Mouse (Mus musculus) right cerebral cortex, postnatal 4 days (tissue): ENCODE results near the gene Mapkapk3.

Source experiments
- DNase-seq: peaks from one replicate; pipeline ENCODE4 v3.0.0-alpha.2; 2022

Mapkapk3 gene

DNA sequence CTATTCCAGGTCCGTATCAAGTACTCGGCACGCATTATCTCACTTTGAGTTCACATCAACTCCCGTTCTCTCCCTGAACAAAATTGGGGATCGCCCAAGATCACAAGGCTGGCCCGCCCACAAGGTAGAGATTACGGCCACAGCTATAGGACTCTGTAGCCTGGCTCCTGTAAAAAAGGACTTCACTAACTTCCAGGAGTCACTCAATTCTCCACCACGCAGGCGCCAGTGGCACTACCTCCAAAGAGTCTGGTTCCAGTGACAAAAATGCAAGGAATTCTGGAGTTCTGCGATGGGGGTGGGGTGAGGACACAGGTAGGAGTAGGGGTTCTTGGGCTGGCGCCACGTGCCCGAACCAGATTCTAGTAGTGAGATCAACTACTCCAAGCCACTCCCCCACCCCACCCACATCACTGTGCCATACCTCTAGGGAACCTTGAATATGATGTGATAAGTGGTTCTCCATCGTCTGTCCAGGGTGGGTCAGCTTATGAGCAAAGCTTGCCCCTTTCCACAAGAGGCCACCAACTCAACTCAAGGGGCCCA, 1.5 kb downstream of the Mapkapk3 start:
- no peak for DNase-seq

DNA sequence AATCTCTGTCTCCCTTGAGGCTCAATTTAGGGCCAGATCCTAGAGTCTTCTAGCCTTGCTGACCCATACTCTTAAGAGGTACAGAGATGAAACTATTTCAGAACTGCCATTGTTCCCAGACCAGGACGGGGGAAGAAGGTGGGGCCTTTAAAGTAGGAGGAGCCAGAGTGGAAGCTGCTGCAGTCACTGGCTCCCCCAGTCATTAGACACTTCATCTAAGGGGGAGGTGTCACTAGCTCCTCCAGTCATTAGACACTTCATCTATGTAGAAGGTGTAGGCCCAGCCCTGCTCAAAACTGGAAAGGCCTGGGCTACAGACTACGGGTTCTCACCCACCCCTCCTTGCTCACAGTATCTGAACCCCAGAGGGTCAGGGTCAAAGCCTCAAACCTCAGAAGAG, 2.4 kb downstream of the Mapkapk3 start:
- no peak for DNase-seq

DNA sequence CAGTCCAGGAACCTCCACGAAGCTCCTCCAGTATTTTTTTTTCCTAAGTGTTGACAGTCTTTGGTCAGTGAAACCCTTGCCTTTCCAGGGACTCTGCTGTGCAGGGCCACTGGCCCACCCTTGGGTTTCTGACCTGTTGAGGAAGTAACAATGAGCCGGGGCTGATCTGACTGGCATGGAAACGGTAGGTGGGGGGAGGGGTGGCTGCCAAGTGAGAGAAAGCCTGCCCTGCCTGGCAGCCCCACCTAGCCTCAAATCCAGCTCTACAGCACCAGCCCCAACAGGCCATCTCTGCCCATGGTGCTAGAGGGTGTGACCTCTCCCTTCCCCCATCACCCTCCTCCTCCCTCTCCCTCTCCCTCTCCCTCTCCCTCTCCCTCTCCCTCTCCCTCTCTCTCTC, 4.7 kb downstream of the Mapkapk3 start:
- no peak for DNase-seq

GRCm38 (mm10) chr9:107282951-107283350, 6.7 kb downstream of the Mapkapk3 start:
- DNase-seq, result no peak

- DNase-seq, result no peak
Observed at GRCm38 (mm10) chr9:107281241-107281987, 8.3 kb downstream of the Mapkapk3 start.

- no peak for DNase-seq
Observed at GRCm38 (mm10) chr9:107280322-107281027, 9.2 kb downstream of the Mapkapk3 start.

GRCm38 (mm10) chr9:107279378-107280321, 10.0 kb downstream of the Mapkapk3 start:
- DNase-seq, result no peak

DNA sequence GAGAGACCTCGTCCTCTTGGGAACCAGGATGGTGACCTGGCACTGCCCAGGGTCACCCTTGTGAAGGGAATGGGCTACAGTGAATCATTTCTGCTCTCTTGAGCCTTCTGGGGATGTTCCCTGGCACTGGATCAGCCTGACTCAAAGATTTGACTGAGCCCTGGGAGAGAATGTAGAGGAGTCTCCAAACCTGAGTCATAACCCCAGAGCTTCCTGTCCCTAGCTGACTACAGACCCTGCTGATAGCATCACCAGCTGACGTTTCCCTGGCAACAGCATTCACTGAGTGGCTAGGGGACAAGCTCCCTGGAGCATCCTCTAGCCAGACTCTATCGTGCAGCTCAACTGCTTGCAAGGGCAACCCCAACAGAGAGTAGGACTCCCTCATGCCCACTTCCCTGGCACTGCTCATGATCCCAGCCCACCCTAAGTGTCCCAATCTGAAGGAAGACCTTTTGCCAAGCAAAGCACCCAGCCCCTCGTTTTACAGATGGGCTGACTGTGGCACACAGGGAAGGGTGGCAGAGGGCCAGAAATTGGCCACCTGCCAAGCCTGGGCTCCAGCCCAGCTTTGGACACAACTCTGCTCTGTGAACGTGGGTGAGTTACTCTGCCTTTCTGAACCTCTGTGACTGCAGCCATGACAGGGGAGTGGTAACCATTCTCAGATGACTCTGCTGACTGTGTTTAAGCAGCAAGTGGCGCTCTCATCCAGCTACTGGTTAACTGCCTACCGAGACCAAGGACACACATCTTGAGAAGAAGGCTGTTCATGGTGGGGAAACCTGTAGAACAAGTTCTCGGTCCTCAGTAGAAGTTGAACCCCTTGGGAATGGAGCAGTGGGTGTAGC, 10.9 kb downstream of the Mapkapk3 start:
- DNase-seq, result peak; percentile 50

DNA sequence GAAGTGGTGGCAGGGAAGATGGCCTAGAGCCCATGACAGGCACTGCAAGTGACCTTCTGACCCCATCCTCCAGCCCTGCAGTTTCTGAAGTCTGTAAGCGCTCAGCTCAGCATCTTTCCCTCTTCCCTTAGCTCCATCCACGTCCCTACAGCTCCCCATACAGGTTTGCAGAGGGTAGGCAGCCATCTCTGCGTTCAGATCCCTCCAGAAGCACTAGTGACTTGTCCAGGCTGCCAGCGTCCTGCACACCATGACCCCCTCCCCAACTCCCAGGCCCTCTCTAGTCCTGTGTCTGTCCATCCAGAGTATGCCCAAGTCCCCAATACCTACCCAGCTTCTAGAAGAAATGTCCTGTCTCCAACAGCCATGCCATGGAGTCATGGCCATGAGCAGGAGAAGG, 11.6 kb downstream of the Mapkapk3 start:
- DNase-seq, result peak; percentile 32

GRCm38 (mm10) chr9:107277603-107278002, 12.1 kb downstream of the Mapkapk3 start:
- DNase-seq, result no peak

DNA sequence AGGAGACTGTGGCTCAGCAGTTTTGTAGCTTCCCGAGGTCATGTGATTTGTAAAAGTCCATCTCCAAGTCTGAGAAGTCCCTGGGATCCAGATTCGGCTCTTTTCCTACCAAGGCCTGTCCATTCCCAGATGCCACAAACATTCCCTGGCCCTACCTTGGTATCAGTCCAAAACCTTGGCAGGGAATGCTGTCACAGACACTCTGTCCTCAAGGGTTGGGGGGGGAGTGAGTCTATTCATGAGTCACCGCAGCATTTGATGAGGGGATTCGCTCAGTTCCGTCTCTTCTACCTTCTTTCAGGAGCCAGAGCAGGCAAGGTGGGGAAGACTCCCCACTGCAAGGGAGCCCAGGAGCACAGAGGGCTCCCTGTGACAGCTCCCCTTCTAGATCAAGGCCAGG, 14.0 kb downstream of the Mapkapk3 start:
- DNase-seq, result no peak

DNA sequence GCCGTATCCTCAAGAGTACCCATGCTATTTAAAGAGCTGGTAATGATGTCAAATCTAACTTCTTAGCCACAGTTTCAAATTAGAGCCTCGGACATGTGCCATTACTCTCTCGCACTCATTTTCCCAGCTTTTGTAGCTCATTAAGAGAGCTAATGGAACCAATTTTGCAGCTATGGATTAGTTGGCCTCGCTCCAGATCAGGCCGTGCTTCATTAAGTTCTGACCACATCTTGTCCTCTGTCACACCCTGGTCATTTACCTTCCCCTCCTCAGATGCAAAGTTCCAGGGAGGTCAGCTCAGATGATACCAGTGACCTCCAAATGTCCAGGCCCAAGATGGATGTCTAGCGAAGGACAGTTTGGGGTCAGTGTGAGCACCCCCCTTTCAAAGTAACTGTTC, 14.9 kb downstream of the Mapkapk3 start:
- no peak for DNase-seq

- no peak for DNase-seq
Observed at GRCm38 (mm10) chr9:107273184-107273583, 16.5 kb downstream of the Mapkapk3 start.

- no peak for DNase-seq
Observed at GRCm38 (mm10) chr9:107272284-107272683, 17.4 kb downstream of the Mapkapk3 start.

- no peak for DNase-seq
Observed at GRCm38 (mm10) chr9:107271177-107271938, 18.3 kb downstream of the Mapkapk3 start.

DNA sequence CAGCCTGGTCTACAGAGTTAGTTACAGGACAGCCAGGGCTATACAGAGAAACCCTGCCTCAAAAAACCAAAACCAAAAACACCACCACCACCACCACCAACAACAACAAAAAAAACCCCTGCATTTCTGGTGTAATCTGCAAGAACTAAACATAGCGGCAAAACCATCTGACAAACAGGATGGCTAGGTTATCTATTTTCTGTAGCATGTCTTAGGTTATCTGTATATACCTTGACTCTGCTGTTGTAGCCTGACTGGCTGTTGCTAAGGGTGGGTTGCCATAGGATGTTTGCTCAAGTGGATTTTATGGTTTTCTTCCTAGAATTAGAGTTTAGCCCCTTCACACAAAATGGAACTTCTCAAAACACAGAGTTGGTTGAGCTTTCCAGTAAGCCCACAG, 19.9 kb downstream of the Mapkapk3 start:
- DNase-seq, result no peak

GRCm38 (mm10) chr9:107267721-107268402, 21.8 kb downstream of the Mapkapk3 start:
- DNase-seq, result no peak

DNA sequence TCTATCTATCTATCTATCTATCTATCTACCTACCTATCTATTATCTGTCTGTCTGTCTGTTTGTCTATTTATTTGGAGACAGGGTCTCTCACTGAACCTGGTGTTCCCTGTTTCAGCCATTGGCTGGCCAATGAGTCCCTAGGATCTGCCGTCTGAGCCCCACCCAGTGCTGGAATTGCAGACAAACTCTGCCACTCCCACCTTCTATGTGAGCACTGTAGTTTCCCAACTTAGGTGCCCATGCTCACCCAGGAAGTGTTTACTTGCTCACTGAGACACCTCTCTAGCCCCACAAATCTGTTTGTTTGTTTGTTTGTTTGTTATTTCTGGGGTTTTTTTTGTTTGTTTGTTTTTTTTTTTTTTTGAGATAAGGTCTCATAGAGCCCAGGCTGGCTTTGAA, 22.6 kb downstream of the Mapkapk3 start:
- no peak for DNase-seq

DNA sequence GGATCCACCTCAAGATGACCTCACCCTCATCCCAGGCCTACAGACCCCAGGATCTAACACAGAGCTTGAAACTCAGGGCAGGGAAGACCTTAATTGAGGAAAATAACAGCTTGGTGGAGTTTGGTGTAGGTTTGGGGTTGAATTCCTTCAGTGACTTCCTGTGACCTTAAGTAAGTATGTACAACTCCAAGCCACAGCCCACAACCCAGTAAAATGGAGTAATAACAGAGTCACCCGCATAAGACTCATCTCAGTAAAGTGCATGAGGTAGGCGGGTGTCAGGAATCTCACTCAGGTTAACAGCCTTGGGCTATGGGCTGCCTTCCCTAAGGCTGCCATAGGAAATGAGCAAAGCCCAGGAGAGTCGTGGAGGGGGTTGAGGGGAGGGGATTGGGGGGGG, 24.9 kb downstream of the Mapkapk3 start:
- no peak for DNase-seq

DNA sequence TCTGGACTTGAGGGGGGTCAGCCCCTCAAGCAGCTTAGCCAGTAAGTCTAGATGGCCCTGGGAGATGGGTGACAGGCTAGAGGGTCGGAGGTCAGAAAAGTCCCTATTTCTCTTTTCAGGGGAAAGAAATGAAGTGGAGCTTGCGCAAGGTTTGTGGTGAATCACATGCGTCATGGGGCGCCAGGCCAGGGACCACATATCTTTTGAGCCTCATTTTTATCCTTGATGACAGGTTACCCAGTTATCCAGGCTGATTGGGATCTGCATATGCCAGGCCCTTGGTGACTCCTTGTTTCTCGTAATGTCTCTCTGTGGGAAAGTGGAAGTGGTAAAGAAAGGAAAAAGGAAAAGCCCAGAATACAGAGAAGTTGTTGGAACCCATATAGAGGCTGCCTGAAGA, 25.8 kb downstream of the Mapkapk3 start:
- DNase-seq, result no peak

- DNase-seq, result no peak
Observed at GRCm38 (mm10) chr9:107262375-107262774, 27.3 kb downstream of the Mapkapk3 start.
